Mouse (Mus musculus): Measurements from ENCODE around the gene Cacng1. TPM values are rescaled to one million over a fixed set of nuclear protein-coding genes. Genes with fewer than 3 reads are reported as not detected.

Gene Cacng1
- polyA plus RNA-seq, 1 experiment = 0.23 TPM

DNA sequence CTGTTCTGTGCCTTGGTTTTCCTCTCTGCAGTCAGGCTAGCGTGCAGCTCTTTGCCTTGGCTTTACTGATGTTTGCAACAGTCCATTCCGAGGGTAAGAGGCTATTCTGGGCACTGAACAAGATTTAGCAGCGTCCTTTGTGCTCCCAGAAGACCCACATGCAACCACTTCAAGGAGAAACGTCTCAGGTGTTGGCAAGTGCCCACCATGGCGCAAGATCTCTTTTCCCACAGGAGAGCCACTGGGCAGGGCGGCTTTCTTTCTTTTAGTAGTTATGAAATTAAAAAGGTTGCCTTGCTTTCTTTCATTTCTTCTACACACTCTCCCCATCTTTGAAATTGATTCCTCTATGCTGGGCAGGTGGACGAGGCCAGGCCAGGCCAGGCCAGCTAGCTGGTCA, 12.8 kb upstream of the Cacng1 start:
- Histone ChIP-seq H3K4me1 (ENCODE audit: control insufficient read depth, insufficient read depth, low read length) (peaks cover 9% of the 10 kb centered on the region), H3K27ac (ENCODE audit: control insufficient read depth, insufficient read depth, low read depth, low read length) (no peak overlapping the region)
- TF ChIP-seq CTCF (IDR thresholded peaks at IDR 0.05; ENCODE audit: control insufficient read depth, insufficient read depth, insufficient replicate concordance, low read depth, low read length) (no peak), POLR2A (IDR thresholded peaks at IDR 0.05; ENCODE audit: control insufficient read depth, low read depth, low read length) (no peak)

DNA sequence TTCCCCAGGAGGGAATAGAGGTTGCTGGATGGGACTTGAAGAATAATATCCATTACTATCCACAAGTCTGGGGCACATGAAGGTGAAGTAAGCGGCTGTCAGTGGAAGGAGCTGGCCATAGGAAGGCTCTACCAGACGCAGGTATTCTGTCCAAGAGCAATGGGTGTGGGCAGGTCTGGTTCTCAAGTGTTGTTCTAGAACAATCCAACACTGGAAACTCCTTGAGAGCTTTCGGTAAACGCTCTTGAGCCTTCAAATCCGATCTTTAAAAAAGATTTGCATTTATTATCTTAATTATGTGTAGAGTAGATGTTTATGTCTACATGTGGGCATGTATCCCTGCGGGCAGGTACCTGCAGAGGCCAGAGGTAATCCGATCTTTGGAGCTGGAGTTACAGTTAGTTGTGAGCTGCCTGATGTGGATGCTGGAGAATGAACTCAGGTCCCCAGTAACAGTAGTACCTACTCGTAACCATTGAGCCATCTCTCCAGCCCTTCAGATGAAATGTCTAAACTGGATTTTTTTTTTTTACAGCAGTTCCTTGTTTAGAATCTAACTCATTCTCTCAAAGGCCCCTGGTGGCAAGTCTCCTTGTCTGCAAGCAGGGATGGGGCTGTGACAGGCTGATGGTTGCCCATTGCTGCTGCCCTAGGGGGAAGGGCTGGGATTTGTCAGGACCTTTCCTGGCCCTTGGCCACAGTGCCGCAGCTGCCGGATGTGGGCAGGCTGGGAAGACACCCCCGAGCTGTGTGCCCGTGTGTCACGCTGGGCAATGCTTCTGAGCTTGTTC, 11.9 kb upstream of the Cacng1 start:
- Histone ChIP-seq H3K4me1 (ENCODE audit: control insufficient read depth, insufficient read depth, low read length) (peaks cover 9% of the 10 kb centered on the region), H3K4me3 (ENCODE audit: control insufficient read depth, low read depth, low read length) (no peak overlapping the region), H3K27me3 (ENCODE audit: control insufficient read depth, insufficient read depth, low read length) (no peaks in the 10 kb centered on the region), H3K27ac (ENCODE audit: control insufficient read depth, insufficient read depth, low read depth, low read length) (no peak overlapping the region), H3K36me3 (ENCODE audit: control insufficient read depth, insufficient read depth, low read length) (no peaks in the 10 kb centered on the region)
- no peak for TF ChIP-seq CTCF (IDR thresholded peaks at IDR 0.05; ENCODE audit: control insufficient read depth, insufficient read depth, insufficient replicate concordance, low read depth, low read length)

More for the DNA sequence above, 12.8 kb upstream of the Cacng1 start:
- Histone ChIP-seq H3K27me3 (ENCODE audit: control insufficient read depth, insufficient read depth, low read length) (no peaks in the 10 kb centered on the region), H3K36me3 (ENCODE audit: control insufficient read depth, insufficient read depth, low read length) (no peaks in the 10 kb centered on the region), H3K4me3 (ENCODE audit: control insufficient read depth, low read depth, low read length) (no peak overlapping the region)

DNA sequence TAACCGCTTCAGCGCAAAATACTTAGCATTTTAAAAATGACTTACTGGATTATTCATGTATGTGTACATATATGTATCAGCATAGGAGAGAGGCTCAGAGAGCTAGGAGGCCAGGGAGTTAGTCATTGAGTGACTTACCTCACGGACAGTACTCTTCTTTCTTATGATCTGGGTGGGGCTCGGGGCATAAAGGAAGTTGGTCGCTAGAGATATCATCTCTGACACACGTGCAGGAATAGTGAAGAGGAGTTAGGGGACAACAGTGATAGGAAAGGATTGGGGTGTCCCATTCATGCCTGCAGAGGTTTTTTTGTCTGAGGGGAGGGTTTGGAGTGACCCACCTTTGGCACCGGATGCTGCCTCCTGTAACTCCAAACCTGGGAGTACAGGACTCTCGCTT, 8.3 kb upstream of the Cacng1 start:
- TF ChIP-seq POLR2A (IDR thresholded peaks at IDR 0.05; ENCODE audit: control insufficient read depth, low read depth, low read length) (no peak), CTCF (IDR thresholded peaks at IDR 0.05; ENCODE audit: control insufficient read depth, insufficient read depth, insufficient replicate concordance, low read depth, low read length) (no peak)
- Histone ChIP-seq H3K4me1 (ENCODE audit: control insufficient read depth, insufficient read depth, low read length) (peaks cover 9% of the 10 kb centered on the region), H3K27ac (ENCODE audit: control insufficient read depth, insufficient read depth, low read depth, low read length) (no peak overlapping the region), H3K27me3 (ENCODE audit: control insufficient read depth, insufficient read depth, low read length) (no peaks in the 10 kb centered on the region), H3K36me3 (ENCODE audit: control insufficient read depth, insufficient read depth, low read length) (no peaks in the 10 kb centered on the region), H3K4me3 (ENCODE audit: control insufficient read depth, low read depth, low read length) (no peak overlapping the region; the same call in 1 of the 2 replicates)

DNA sequence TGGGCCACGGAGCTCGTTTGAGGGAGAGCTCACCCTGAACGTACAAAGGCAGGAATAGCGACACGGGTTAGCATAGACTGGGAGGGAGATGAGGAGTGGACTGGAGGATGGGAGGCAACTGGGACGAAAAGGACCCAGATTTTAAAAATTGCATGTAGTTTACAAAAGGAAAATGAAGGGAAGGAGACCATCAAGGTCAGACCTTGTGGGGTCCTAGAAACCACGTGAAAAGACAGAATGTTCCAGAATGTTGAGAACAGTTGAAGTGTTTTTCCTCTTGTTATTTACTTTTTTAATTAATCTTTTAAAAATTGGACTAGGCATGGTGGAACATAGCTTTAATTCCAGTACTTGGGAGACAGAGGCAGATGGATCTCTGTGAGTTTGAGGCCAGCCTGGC, 4.7 kb upstream of the Cacng1 start:
- H3K36me3 ChIP-seq (ENCODE audit: control insufficient read depth, insufficient read depth, low read length) = no peaks in the 10 kb centered on the region
- H3K27me3 ChIP-seq (ENCODE audit: control insufficient read depth, insufficient read depth, low read length) = no peaks in the 10 kb centered on the region
- H3K4me3 ChIP-seq (ENCODE audit: control insufficient read depth, low read depth, low read length) = no peak overlapping the region
- peaks cover 9% of the 10 kb centered on the region for H3K4me1 ChIP-seq (ENCODE audit: control insufficient read depth, insufficient read depth, low read length)
- no peak for TF ChIP-seq POLR2A (IDR thresholded peaks at IDR 0.05; ENCODE audit: control insufficient read depth, low read depth, low read length)
- TF ChIP-seq CTCF (IDR thresholded peaks at IDR 0.05; ENCODE audit: control insufficient read depth, insufficient read depth, insufficient replicate concordance, low read depth, low read length) = no peak
- H3K27ac ChIP-seq (ENCODE audit: control insufficient read depth, insufficient read depth, low read depth, low read length) = no peak overlapping the region

DNA sequence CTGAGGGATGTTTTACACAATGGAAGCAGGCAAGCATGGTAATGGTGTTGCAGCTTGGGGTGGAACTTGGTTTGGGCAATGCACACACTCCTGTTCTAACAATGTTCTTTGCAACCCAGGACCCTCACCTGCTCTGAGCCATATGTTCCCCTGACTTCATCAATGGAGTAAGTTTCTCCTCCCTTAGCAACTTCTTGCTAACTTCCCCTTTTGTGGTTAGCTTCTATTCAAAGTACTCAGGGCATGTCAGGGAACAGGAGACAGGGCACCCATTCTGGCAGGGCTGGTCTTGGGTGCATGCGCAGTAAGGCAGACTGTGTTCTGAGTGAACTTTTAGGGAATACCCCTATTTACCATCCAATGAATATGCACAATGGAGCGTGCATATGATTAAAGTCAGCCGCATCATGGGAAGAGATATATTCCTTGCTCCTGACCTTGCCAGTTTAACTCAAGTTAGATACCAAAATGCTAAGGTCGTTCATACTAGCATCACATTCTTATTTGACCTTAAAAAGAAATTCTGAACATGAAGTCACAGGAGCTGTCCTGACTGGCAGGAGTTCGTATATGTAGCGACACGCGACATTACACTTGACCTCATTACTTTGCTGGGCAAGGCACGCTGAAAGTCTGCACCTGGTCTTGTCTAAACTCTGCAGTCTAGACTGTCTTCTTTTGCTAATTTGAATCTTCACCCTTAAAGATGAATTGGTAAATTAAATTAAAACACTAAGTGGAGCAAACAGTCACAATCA, 4.1 kb upstream of the Cacng1 start:
- Histone ChIP-seq H3K4me3 (ENCODE audit: control insufficient read depth, low read depth, low read length) (no peak overlapping the region), H3K4me1 (ENCODE audit: control insufficient read depth, insufficient read depth, low read length) (peaks cover 9% of the 10 kb centered on the region), H3K27me3 (ENCODE audit: control insufficient read depth, insufficient read depth, low read length) (no peaks in the 10 kb centered on the region), H3K36me3 (ENCODE audit: control insufficient read depth, insufficient read depth, low read length) (no peaks in the 10 kb centered on the region), H3K27ac (ENCODE audit: control insufficient read depth, insufficient read depth, low read depth, low read length) (no peak overlapping the region)
- TF ChIP-seq POLR2A (IDR thresholded peaks at IDR 0.05; ENCODE audit: control insufficient read depth, low read depth, low read length) (no peak), CTCF (IDR thresholded peaks at IDR 0.05; ENCODE audit: control insufficient read depth, insufficient read depth, insufficient replicate concordance, low read depth, low read length) (no peak)

DNA sequence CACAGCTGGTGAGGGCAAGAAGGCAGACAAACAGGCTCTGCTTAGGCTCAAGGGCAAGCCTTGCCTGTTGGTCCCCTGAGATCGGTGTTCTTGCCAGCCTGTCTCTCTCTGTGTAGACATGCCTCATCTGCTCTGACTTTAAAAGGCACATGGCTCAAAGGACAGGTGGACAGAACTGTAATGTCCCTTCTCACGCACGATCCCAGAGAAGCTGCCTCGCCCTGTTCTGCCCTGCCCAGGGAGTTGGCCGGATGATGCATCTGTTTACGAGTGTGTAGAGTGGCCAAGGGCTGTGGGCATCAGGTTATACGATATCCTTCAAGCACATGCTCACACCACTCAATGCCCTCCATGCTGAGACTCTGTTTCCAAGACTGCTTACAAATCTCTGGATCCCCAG, 2.0 kb downstream of the Cacng1 start:
- no peaks in the 10 kb centered on the region for H3K36me3 ChIP-seq (ENCODE audit: control insufficient read depth, insufficient read depth, low read length)
- TF ChIP-seq CTCF (IDR thresholded peaks at IDR 0.05; ENCODE audit: control insufficient read depth, insufficient read depth, insufficient replicate concordance, low read depth, low read length) (no peak), POLR2A (IDR thresholded peaks at IDR 0.05; ENCODE audit: control insufficient read depth, low read depth, low read length) (no peak)
- no peaks in the 10 kb centered on the region for H3K27me3 ChIP-seq (ENCODE audit: control insufficient read depth, insufficient read depth, low read length)
- H3K4me1 ChIP-seq (ENCODE audit: control insufficient read depth, insufficient read depth, low read length) = no peaks in the 10 kb centered on the region
- H3K4me3 ChIP-seq (ENCODE audit: control insufficient read depth, low read depth, low read length) = no peak overlapping the region
- H3K27ac ChIP-seq (ENCODE audit: control insufficient read depth, insufficient read depth, low read depth, low read length) = no peak overlapping the region

DNA sequence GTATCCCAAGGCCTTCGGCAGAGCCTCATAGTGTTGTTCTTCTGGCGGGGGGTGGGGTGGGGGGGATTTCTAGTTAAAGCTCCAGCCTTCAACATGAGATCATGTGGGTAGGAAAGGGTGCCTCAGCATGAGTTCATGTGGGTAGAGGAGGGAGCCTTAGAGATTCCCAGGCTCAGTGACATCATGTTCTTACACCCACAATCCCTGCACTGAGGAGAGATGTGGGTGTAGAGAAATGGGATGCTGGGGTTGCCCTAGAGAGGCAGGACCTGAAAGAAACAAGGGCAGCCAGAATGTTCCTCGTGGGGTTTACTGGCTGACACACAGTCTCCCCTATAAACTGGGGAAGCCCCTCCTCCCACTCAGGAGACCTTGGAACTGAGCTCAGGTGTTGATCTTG, 5.9 kb downstream of the Cacng1 start:
- Histone ChIP-seq H3K27me3 (ENCODE audit: control insufficient read depth, insufficient read depth, low read length) (no peaks in the 10 kb centered on the region), H3K4me3 (ENCODE audit: control insufficient read depth, low read depth, low read length) (no peak overlapping the region), H3K36me3 (ENCODE audit: control insufficient read depth, insufficient read depth, low read length) (no peaks in the 10 kb centered on the region), H3K27ac (ENCODE audit: control insufficient read depth, insufficient read depth, low read depth, low read length) (no peak overlapping the region), H3K4me1 (ENCODE audit: control insufficient read depth, insufficient read depth, low read length) (no peaks in the 10 kb centered on the region)
- no peak for TF ChIP-seq POLR2A (IDR thresholded peaks at IDR 0.05; ENCODE audit: control insufficient read depth, low read depth, low read length)
- no peak for TF ChIP-seq CTCF (IDR thresholded peaks at IDR 0.05; ENCODE audit: control insufficient read depth, insufficient read depth, insufficient replicate concordance, low read depth, low read length)

Measured in testis, adult 2 months (tissue).